In genomic region chr1:43507809-43508208, GRCm38 (mm10) we compare ENCODE assay signal across 23 mouse cellular contexts.
"Had no signal": no experiment of that assay in that cellular context is flagged by ENCODE, and none has a peak within 500 bp of the region (broad histone marks: within the 10 kb centered on the region; RNA-seq: fewer than 3 reads in every experiment).

No protein-coding gene starts in this region.

- H3K27ac ChIP-seq: kidney, postnatal 0 days; layer of hippocampus, adult 2 months; left cerebral cortex, adult 2 months; liver, embryonic 15.5 days; lung, embryonic 15.5 days; midbrain, embryonic 10.5 days; midbrain, embryonic 13.5 days; stomach, postnatal 0 days had no signal

- DNase-seq: kidney, adult 18-20 months; kidney, adult 9 months; kidney, postnatal 25 days; layer of hippocampus, postnatal 36 days; lung, adult 18-20 months; lung, postnatal 10 days; lung, postnatal 36 days; right cerebral cortex, postnatal 14 days; right cerebral cortex, postnatal 4 days; thymus, postnatal 36 days had no signal

- H3K4me2 ChIP-seq: liver, embryonic 11.5 days; liver, embryonic 15.5 days; lung, embryonic 15.5 days; midbrain, embryonic 13.5 days had no signal

- H3K9me3 ChIP-seq: liver, embryonic 15.5 days; lung, embryonic 15.5 days; megakaryocyte, embryonic 14.5 days; midbrain, embryonic 13.5 days had no signal

- H3K4me3 ChIP-seq: layer of hippocampus, adult 2 months; left cerebral cortex, adult 2 months; liver, embryonic 15.5 days; lung, embryonic 15.5 days; megakaryocyte, embryonic 14.5 days; midbrain, embryonic 10.5 days; midbrain, embryonic 13.5 days; myocyte had no signal

- H3K9ac ChIP-seq: liver, embryonic 15.5 days; lung, embryonic 15.5 days; midbrain, embryonic 13.5 days had no signal

- ATAC-seq: intestine, embryonic 16.5 days; midbrain, embryonic 13.5 days; midbrain, embryonic 16.5 days had no signal

- H3K27me3 ChIP-seq: liver, embryonic 15.5 days; lung, embryonic 15.5 days; megakaryocyte, embryonic 14.5 days; midbrain, embryonic 13.5 days had no signal
